Mouse (Mus musculus): ENCODE measurements at regions not wholly inside any gene's neighbourhood (a gene's known extent, or its start where the extent isn't known, plus 50 kb on each side); places are given as distances from the start of the nearest gene placed in this dataset.

- peak; percentile 23 for DNase-seq (ENCODE audit: low spot score)
These were observed 88.1 kb upstream of the Usp51 start for GRCm38 (mm10) chrX:152918212-152918611.

- no peak for DNase-seq (ENCODE audit: low spot score)
These were observed 79.3 kb upstream of the Usp51 start for GRCm38 (mm10) chrX:152926991-152927390.

- no peak for DNase-seq (ENCODE audit: low spot score)
These were observed 60.1 kb upstream of the Usp51 start for GRCm38 (mm10) chrX:152946201-152946600.

Data from thymus, postnatal 0 days (tissue).